Mouse (Mus musculus): ENCODE measurements around the gene Ucn3. TPM values are rescaled to one million over a fixed set of nuclear protein-coding genes. Genes with fewer than 3 reads are reported as not detected.

Ucn3 gene
- polyA plus RNA-seq (2017; shearing (Covaris generic)) = not detected

DNA sequence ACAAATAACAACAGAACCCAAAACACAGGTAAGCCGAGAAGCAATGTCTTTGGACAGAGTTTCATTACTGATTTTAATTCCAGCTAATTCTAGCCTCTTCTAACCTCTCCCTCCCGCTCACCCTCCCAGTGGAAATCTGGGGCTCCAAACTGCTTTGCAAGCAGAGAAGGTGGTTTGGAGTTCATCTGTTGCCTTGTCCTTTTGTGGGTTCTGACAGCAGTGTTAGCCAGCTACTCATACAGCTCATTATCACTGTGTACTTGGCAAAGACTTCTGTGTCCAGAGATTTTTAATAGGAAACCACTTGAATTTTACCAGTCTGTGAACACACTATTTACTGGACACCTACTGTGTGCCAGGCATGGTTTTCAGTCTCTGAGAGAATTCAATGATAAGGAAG, at the start of gene Ucn3:
TSS of gene Ucn3 (minus strand) at position 101 of the 400 bp plus-strand sequence.

DNA sequence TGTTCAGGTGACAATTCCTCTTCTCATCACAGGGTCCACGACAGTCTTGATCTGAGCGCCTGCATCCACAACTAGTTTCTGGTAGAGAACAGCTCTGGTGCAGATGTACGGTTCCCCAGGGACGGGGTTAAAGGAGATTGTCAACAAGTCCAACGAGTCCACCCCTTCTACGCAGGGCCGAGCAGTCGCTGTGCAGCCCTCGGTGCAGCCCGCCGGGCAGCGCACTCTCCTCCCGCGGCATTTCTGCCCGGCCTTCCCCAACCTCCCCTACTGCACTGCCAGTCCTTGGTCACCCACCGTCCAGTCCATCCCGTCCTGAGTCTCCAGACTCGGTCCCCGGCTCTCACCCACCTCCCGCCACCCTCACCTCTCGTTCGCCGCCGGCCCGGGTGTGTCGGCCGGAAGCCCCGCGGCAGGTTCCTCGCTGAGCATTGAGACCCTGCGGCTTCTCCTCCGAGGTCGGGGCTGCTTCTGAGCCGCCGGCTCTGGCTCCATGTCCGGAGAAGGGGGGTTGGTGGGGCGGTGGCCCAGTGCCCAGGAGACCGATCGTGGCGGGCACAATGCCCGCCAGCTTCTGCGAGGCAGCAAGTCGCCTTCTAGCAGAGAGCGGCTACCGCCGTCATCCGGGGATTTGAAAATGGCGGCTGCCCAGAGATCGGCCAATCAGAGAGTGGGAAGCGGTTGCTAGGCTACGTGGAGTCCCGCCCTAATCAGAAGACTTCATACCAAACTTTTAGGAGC, 27.4 kb downstream of the Ucn3 start, which contains the start of the genes Net1 and Tubal3:
TSS of gene Net1 (minus strand) at position 650 of the 741 bp plus-strand sequence.
TSS of gene Tubal3 (plus strand) at position 704 of the 741 bp plus-strand sequence.

Other genes with a start within 250 kb of the Ucn3 start
- gene Calml3, start 141.0 kb downstream of the Ucn3 start, polyA plus RNA-seq (2017; shearing (Covaris generic)) = not detected
- gene Calm4, start 107.6 kb downstream of the Ucn3 start, polyA plus RNA-seq (2017; shearing (Covaris generic)) = not detected
- not detected for gene Calm5, start 91.2 kb downstream of the Ucn3 start, polyA plus RNA-seq (2017; shearing (Covaris generic))
- gene Net1, start 27.1 kb downstream of the Ucn3 start, polyA plus RNA-seq (2017; shearing (Covaris generic)) = 25.3 TPM
- gene Tubal3, start 27.1 kb downstream of the Ucn3 start, polyA plus RNA-seq (2017; shearing (Covaris generic)) = not detected
- gene Akr1c14, start 103.7 kb upstream of the Ucn3 start, polyA plus RNA-seq (2017; shearing (Covaris generic)) = not detected
- not detected for gene Akr1c18, start 205.3 kb upstream of the Ucn3 start, polyA plus RNA-seq (2017; shearing (Covaris generic))
- gene Akr1c13, start 245.8 kb upstream of the Ucn3 start, polyA plus RNA-seq (2017; shearing (Covaris generic)) = 10.0 TPM

Data from effector memory CD4-positive, alpha-beta T cell, adult 7 months (primary cell).